14 mouse cellular contexts compared by ENCODE assay signal in genomic region chr13:10086336-10086735, GRCm38 (mm10).
DNase-seq lines count a peak whose midpoint lies in the region; ATAC-seq and TF ChIP-seq lines count a peak whose summit lies in the region.
"Had no signal": no experiment of that assay in that cellular context is flagged by ENCODE, and none has a peak within 500 bp of the region (broad histone marks: within the 10 kb centered on the region; RNA-seq: fewer than 3 reads in every experiment).

No protein-coding gene starts in this region.

- H3K4me2 ChIP-seq in hindbrain, embryonic 11.5 days (replicated peaks; ENCODE audit: low read depth, low read length) = no peak overlapping the region
- H3K4me2 ChIP-seq in hindbrain, embryonic 16.5 days (ENCODE audit: low read length) = no peak overlapping the region
- no peak overlapping the region for H3K4me2 ChIP-seq in midbrain, postnatal 0 days (ENCODE audit: low read depth, low read length, poor library complexity, severe bottlenecking)
- no peak overlapping the region for H3K4me2 ChIP-seq in midbrain, embryonic 11.5 days

- no peaks in the 10 kb centered on the region for H3K9me3 ChIP-seq in hindbrain, embryonic 11.5 days (ENCODE audit: control insufficient read depth, low read length)
- no peaks in the 10 kb centered on the region for H3K9me3 ChIP-seq in hindbrain, embryonic 16.5 days (ENCODE audit: control insufficient read depth, low read length)
- H3K9me3 ChIP-seq in midbrain, postnatal 0 days (ENCODE audit: low read length) = no peaks in the 10 kb centered on the region
- no peaks in the 10 kb centered on the region for H3K9me3 ChIP-seq in midbrain, embryonic 11.5 days (ENCODE audit: control insufficient read depth, low read length)

- H3K4me3 ChIP-seq in hindbrain, embryonic 11.5 days (ENCODE audit: low read depth, low read length) = no peak overlapping the region
- H3K4me3 ChIP-seq in hindbrain, embryonic 16.5 days (ENCODE audit: low read length) = no peak overlapping the region
- H3K4me3 ChIP-seq in midbrain, postnatal 0 days (ENCODE audit: low read depth, low read length) = no peak overlapping the region
- no peak overlapping the region for H3K4me3 ChIP-seq in midbrain, embryonic 11.5 days (ENCODE audit: low read depth, low read length)
- no peak overlapping the region for H3K4me3 ChIP-seq in layer of hippocampus, adult 2 months

- intact Hi-C loops in heart, postnatal 14 days (cut with DNase I) = no loop called here

- WGBS in hindbrain, embryonic 11.5 days = 87% methylated on average over 6 of the region's 6 CpGs
- WGBS in hindbrain, embryonic 16.5 days = 74% methylated on average over 6 of the region's 6 CpGs
- 84% methylated on average over 6 of the region's 6 CpGs for WGBS in midbrain, postnatal 0 days
- 92% methylated on average over 6 of the region's 6 CpGs for WGBS in midbrain, embryonic 11.5 days

- no peak overlapping the region for H3K27ac ChIP-seq in hindbrain, embryonic 11.5 days (ENCODE audit: low read depth, low read length)
- no peak overlapping the region for H3K27ac ChIP-seq in hindbrain, embryonic 16.5 days (ENCODE audit: low read depth, low read length)
- H3K27ac ChIP-seq in midbrain, postnatal 0 days (ENCODE audit: low read depth, low read length) = no peak overlapping the region
- no peak overlapping the region for H3K27ac ChIP-seq in midbrain, embryonic 11.5 days (ENCODE audit: low read depth, low read length)
- H3K27ac ChIP-seq in layer of hippocampus, adult 2 months = no peak overlapping the region
- H3K27ac ChIP-seq: kidney, postnatal 0 days had no signal

- H3K36me3 ChIP-seq in hindbrain, embryonic 11.5 days (ENCODE audit: control insufficient read depth, insufficient read depth, low read length) = no peaks in the 10 kb centered on the region
- H3K36me3 ChIP-seq in hindbrain, embryonic 16.5 days (ENCODE audit: control insufficient read depth, insufficient read depth, low read length) = no peaks in the 10 kb centered on the region
- no peaks in the 10 kb centered on the region for H3K36me3 ChIP-seq in midbrain, postnatal 0 days (ENCODE audit: insufficient read depth, low read length)
- H3K36me3 ChIP-seq in midbrain, embryonic 11.5 days (ENCODE audit: control insufficient read depth, insufficient read depth, low read length) = no peaks in the 10 kb centered on the region

- H3K9ac ChIP-seq in hindbrain, embryonic 11.5 days (ENCODE audit: low read depth, low read length) = no peak overlapping the region
- no peak overlapping the region for H3K9ac ChIP-seq in hindbrain, embryonic 16.5 days (ENCODE audit: low read depth, low read length)
- H3K9ac ChIP-seq in midbrain, postnatal 0 days (replicated peaks; ENCODE audit: low read length, poor library complexity, severe bottlenecking) = no peak overlapping the region
- H3K9ac ChIP-seq in midbrain, embryonic 11.5 days (ENCODE audit: low read length) = no peak overlapping the region

- no peaks in the 10 kb centered on the region for H3K27me3 ChIP-seq in hindbrain, embryonic 11.5 days (ENCODE audit: control insufficient read depth, insufficient read depth, low read length)
- H3K27me3 ChIP-seq in hindbrain, embryonic 16.5 days (replicated peaks; ENCODE audit: control insufficient read depth, insufficient read depth, low read length) = no peaks in the 10 kb centered on the region
- no peaks in the 10 kb centered on the region for H3K27me3 ChIP-seq in midbrain, postnatal 0 days (ENCODE audit: insufficient read depth, low read length)
- H3K27me3 ChIP-seq in midbrain, embryonic 11.5 days (ENCODE audit: control insufficient read depth, insufficient read depth, low read length) = no peaks in the 10 kb centered on the region

- no peak for TF ChIP-seq CTCF in midbrain, postnatal 0 days (IDR thresholded peaks at IDR 0.05)
- TF ChIP-seq CTCF in layer of hippocampus, adult 2 months (conservative IDR thresholded peaks at IDR 0.05) = no peak

- no peaks in the 10 kb centered on the region for H3K4me1 ChIP-seq in hindbrain, embryonic 11.5 days (replicated peaks; ENCODE audit: control insufficient read depth, insufficient read depth, low read length)
- H3K4me1 ChIP-seq in hindbrain, embryonic 16.5 days (ENCODE audit: control insufficient read depth, insufficient read depth, low read depth, low read length) = no peaks in the 10 kb centered on the region
- no peaks in the 10 kb centered on the region for H3K4me1 ChIP-seq in midbrain, postnatal 0 days (ENCODE audit: insufficient read depth, low read length)
- H3K4me1 ChIP-seq in midbrain, embryonic 11.5 days (ENCODE audit: control insufficient read depth, insufficient read depth, low read length) = no peaks in the 10 kb centered on the region

- no peak for DNase-seq in hindbrain, embryonic 11.5 days (ENCODE audit: low spot score)
- peak; percentile 21 for DNase-seq in midbrain, postnatal 0 days (ENCODE audit: low spot score)
- DNase-seq in midbrain, embryonic 11.5 days (ENCODE audit: low spot score, missing footprints) = no peak
- DNase-seq in layer of hippocampus, adult 2 months (ENCODE audit: low spot score in 2 of 2) = peak; percentile 70 to 74
- DNase-seq in right cerebral cortex, postnatal 25 days = peak; percentile 14
- no peak for DNase-seq in heart, postnatal 14 days
- DNase-seq in embryo, embryonic 11 days = no peak
- DNase-seq: heart, adult 11 months; heart, postnatal 10 days; lung, postnatal 14 days had no signal

- ATAC-seq in hindbrain, embryonic 11.5 days (ENCODE audit: low FRiP score) = 0 out of 2 replicates have a peak, but pooled peaks have one; percentile 7
- no peak; the same call in 1 of the 2 replicates for ATAC-seq in hindbrain, embryonic 16.5 days
- no peak for ATAC-seq in midbrain, postnatal 0 days (ENCODE audit: low FRiP score)
- ATAC-seq in midbrain, embryonic 11.5 days (ENCODE audit: low FRiP score) = no peak
- ATAC-seq: CD4-positive, CD25-positive, alpha-beta regulatory T cell, adult 4 months; midbrain, embryonic 16.5 days had no signal

Comparison
In these comparisons a context has a peak if more than half of its experiments do, and no peak if none do; other contexts are left out.
1. DNase-seq: peak in midbrain, postnatal 0 days (single experiment), layer of hippocampus, adult 2 months (2 of 2) and right cerebral cortex, postnatal 25 days (single experiment); none in hindbrain, embryonic 11.5 days (single experiment), midbrain, embryonic 11.5 days (single experiment), heart, postnatal 14 days (0 of 2) and embryo, embryonic 11 days (single experiment).